Mouse (Mus musculus) midbrain, embryonic 11.5 days (tissue): ENCODE measurements at regions not wholly inside any gene's neighbourhood (a gene's known extent, or its start where the extent isn't known, plus 50 kb on each side); places are given as distances from the start of the nearest gene placed in this dataset.
"Not testable (repeated sequence)": the region's sequence is repeated elsewhere in the genome, so short reads cannot be mapped to it uniquely, and the experiment has no call there.

Experiments used
- ATAC-seq: fragments of 200-750 bp; cut with Nextera tagmentation; 2 replicates; pipeline ENCODE4 v1.8.0; 2017; ENCODE audit warnings: moderate TSS enrichment, moderate library complexity; ENCODE audit not compliant: low FRiP score
- DNase-seq: peaks from one replicate; pipeline ENCODE4 v3.0.0; 2015; ENCODE audit warnings: low spot score; ENCODE audit errors: missing footprints
- H3K27ac ChIP-seq: fragments of 300-500 bp; sonication (generic); 2 replicates; pipeline ENCODE4 v1.5.1; 2014; ENCODE audit warnings: low read depth, low read length
- H3K27me3 ChIP-seq: fragments of 300-500 bp; sonication (generic); 2 replicates; pipeline ENCODE4 v1.6.1; 2014; ENCODE audit warnings: mild to moderate bottlenecking, low read length, moderate library complexity, mixed read lengths; ENCODE audit not compliant: control insufficient read depth, insufficient read depth
- H3K36me3 ChIP-seq: fragments of 300-500 bp; sonication (generic); 2 replicates; pipeline ENCODE4 v1.6.1; 2014; ENCODE audit warnings: mild to moderate bottlenecking, low read length, moderate library complexity, mixed read lengths; ENCODE audit not compliant: control insufficient read depth, insufficient read depth
- H3K4me1 ChIP-seq: fragments of 300-500 bp; sonication (generic); 2 replicates; pipeline ENCODE4 v1.6.1; 2014; ENCODE audit warnings: low read length; ENCODE audit not compliant: control insufficient read depth, insufficient read depth
- H3K4me2 ChIP-seq: fragments of 300-500 bp; sonication (generic); 2 replicates; pipeline ENCODE4 v1.6.1; 2014; ENCODE audit warnings: mild to moderate bottlenecking, moderate library complexity
- H3K4me3 ChIP-seq: fragments of 300-500 bp; sonication (generic); 2 replicates; pipeline ENCODE4 v1.5.1; 2014; ENCODE audit warnings: low read depth, low read length
- H3K9ac ChIP-seq: fragments of 300-500 bp; sonication (generic); 2 replicates; pipeline ENCODE4 v1.6.1; 2014; ENCODE audit warnings: low read length
- H3K9me3 ChIP-seq: fragments of 300-500 bp; sonication (generic); 2 replicates; pipeline ENCODE4 v1.6.1; 2016; ENCODE audit warnings: low read length; ENCODE audit not compliant: control insufficient read depth
- WGBS: fragments of 180-500 bp; shearing (Covaris S2); extraction: QIAGEN DNeasy Blood & Tissue Kit; methylation state at CpG from one replicate; pipeline ENCODE4 v1.1.7; 2014; 5-methylcytosine and 5-hydroxymethylcytosine counted together

DNA sequence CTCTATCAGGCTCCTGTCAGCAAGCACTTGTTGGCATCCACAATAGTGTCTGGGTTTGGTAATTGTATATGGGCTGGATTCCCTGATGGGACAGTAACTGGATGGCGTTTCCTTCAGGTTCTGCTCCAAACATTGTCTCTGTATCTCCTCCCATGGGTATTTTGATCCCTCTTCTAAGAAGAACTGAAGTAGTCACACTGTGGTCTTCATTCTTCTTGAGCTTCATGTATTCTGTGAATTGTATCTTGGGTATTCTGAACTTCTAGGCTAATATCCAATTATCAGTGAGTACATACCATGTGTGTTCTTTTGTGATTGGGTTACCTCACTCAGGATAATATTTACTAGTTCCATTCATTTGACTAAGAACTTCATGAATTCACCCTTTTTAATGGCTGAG lies 119.2 kb upstream of the Gm21119 start:
- H3K4me3 ChIP-seq, DNase-seq, H3K9ac ChIP-seq, H3K27me3 ChIP-seq, H3K36me3 ChIP-seq, H3K9me3 ChIP-seq, ATAC-seq, H3K4me1 ChIP-seq, H3K4me2 ChIP-seq, H3K27ac ChIP-seq: not testable (repeated sequence)
- WGBS = no CpG with 5 or more reads among the region's 1 CpGs

DNA sequence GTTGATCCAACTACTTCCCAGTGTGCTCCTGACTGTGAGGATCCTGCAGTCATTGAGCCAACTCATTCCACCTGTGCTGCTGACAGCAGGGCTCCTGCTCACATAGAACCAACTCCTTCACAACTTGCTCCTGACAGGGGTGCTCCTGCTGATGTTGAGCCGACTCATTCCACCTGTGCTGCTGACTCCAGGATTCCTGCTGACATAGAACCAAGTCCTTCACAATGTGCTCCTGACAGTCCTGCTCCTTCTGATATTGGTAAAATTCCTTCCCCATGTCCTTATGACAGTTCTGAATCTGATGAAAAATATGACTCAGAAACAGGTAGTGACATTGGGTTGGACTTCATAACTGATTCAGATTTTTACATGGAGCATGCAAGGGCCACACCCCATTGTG lies 100.8 kb upstream of the Gm21119 start:
- not testable (repeated sequence) for DNase-seq, H3K9ac ChIP-seq, H3K27me3 ChIP-seq, H3K4me1 ChIP-seq, H3K27ac ChIP-seq, H3K4me2 ChIP-seq, H3K4me3 ChIP-seq, ATAC-seq, H3K9me3 ChIP-seq, H3K36me3 ChIP-seq
- 76% methylated on average over 1 of the region's 1 CpGs for WGBS

DNA sequence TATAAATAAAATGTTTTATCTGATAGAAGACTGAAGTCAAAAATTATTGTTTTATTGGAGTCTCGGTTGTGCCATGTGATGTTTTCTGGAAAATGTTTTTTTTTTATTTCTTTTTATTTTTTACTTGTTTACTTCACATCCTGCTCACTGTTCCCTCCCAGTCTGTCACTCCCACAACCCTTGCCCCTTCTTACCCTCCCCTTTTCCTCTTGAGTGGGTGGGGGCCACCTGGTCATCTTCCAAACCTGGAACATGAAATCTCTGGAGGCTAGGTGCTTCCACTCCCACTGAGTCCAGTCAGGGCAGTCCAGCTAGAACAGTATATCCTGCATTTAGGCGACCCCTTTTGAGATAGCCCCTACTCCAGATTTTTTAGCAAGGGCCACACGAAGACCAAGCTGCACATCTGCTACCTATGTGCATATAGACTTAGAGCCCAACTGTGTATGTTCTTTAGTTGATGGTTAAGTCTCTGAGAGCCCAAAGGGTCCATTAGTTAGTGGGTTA lies 98.3 kb upstream of the Gm21119 start:
- 72% methylated on average over 2 of the region's 3 CpGs for WGBS
- H3K27ac ChIP-seq, H3K36me3 ChIP-seq, DNase-seq, H3K9me3 ChIP-seq, H3K4me3 ChIP-seq, H3K9ac ChIP-seq, H3K27me3 ChIP-seq, H3K4me1 ChIP-seq, H3K4me2 ChIP-seq, ATAC-seq: not testable (repeated sequence)

DNA sequence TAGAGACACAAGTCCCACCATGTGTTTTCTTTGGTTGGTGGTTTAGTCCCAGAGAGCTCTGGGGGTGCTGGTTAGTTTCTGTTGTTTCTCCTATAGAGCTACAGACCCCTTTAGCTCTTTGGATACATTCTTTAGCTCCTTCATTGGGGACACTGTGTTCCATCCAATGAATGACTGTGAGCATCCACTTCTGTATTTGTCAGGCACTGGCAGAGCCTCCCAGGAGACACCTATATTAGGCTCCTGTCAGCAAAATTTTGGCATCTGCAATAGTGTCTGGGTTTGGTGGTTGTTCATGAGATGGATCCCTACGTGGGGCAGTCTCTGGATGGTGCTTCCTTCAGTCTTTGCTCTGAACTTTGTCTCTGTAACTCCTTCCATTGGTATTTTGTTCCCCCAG lies 97.2 kb upstream of the Gm21119 start:
- not testable (repeated sequence) for ATAC-seq, H3K9me3 ChIP-seq, H3K9ac ChIP-seq, H3K27ac ChIP-seq, H3K4me2 ChIP-seq, H3K4me3 ChIP-seq, DNase-seq, H3K27me3 ChIP-seq, H3K36me3 ChIP-seq, H3K4me1 ChIP-seq
- 45% methylated on average over 1 of the region's 1 CpGs for WGBS

DNA sequence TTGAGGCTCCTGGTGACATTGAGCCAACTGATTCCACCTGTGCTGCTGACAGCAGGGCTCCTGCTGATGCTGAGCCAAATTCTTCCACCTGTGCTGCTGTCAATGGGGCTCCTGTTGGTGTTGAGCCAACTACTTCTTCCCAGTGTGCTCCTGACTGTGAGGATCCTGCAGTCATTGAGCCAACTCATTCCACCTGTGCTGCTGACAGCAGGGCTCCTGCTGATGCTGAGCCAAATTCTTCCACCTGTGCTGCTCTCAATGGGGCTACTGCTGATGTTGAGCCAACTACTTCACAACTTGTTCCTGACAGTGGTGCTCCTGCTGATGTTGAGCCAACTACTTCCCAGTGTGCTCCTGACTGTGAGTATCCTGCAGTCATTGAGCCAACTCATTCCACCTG lies 90.2 kb upstream of the Gm21119 start:
- not testable (repeated sequence) for H3K4me2 ChIP-seq, H3K9me3 ChIP-seq, H3K4me3 ChIP-seq, DNase-seq, H3K4me1 ChIP-seq, H3K36me3 ChIP-seq, H3K27me3 ChIP-seq, ATAC-seq, H3K27ac ChIP-seq, H3K9ac ChIP-seq

DNA sequence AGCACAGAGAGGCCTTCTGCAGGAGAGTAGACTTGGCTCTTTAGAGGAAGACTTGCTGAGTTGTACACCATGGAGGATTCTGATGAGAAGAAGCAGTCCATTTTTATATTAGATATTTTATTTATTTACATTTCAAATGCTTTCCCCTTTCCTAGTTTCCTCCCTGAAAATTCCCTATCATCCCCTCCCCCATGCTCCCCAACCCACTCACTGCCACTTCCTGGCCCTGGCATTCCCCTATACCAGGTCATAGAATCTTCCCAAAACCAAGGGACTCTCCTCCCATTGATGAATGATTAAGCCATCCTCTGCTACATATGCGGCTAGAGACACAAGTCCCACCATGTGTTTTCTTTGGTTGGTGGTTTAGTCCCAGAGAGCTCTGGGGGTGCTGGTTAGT lies 85.7 kb upstream of the Gm21119 start:
- not testable (repeated sequence) for H3K4me3 ChIP-seq, H3K4me2 ChIP-seq, H3K36me3 ChIP-seq, H3K27me3 ChIP-seq, DNase-seq, H3K4me1 ChIP-seq, ATAC-seq, H3K27ac ChIP-seq, H3K9me3 ChIP-seq, H3K9ac ChIP-seq
- no CpG with 5 or more reads among the region's 1 CpGs for WGBS

DNA sequence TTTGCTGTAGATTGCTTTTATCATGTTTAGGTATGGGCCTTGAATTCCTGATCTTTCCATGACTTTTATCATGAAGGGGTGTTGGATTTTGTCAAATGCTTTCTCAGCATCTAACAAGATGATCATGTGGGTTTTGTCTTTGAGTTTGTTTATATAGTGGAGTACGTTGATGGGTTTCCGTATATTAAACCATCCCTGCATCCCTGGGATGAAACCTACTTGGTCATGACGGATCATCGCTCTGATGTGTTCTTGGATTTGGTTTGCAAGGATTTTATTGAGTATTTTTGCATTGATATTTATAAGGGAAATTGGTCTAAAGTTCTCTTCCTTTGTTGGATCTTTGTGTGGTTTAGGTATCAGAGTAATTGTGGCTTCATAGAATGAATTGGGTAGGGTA lies 75.7 kb upstream of the Gm21119 start:
- 93% methylated on average over 4 of the region's 4 CpGs for WGBS
- not testable (repeated sequence) for ATAC-seq, DNase-seq

DNA sequence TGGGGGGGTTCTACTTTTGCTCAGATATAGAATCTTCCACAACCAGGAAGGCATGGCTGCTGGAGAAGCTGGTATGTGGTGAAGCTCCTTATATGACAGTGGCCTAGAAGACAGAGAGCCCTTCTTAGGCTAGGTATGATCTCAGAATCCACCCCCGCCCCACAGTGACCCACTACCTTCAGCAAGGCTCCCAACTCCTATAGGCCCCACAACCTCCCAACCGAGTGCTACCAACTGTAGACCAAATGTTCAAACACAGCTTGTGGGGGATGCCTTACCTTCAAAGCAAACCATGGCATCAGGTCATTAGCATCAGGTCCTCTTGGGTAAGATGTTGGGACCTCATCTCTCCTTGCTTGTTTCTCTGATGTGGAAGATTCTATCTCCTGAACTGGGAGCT lies 70.6 kb upstream of the Gm21119 start:
- not testable (repeated sequence) for DNase-seq, H3K27me3 ChIP-seq, H3K36me3 ChIP-seq, H3K27ac ChIP-seq, H3K9me3 ChIP-seq, H3K4me2 ChIP-seq, H3K4me3 ChIP-seq, ATAC-seq, H3K4me1 ChIP-seq, H3K9ac ChIP-seq
- 84% methylated on average over 2 of the region's 2 CpGs for WGBS

More for the DNA sequence above, 75.7 kb upstream of the Gm21119 start:
- not testable (repeated sequence) for H3K4me2 ChIP-seq, H3K36me3 ChIP-seq, H3K9ac ChIP-seq, H3K27ac ChIP-seq, H3K9me3 ChIP-seq, H3K4me3 ChIP-seq, H3K4me1 ChIP-seq, H3K27me3 ChIP-seq

DNA sequence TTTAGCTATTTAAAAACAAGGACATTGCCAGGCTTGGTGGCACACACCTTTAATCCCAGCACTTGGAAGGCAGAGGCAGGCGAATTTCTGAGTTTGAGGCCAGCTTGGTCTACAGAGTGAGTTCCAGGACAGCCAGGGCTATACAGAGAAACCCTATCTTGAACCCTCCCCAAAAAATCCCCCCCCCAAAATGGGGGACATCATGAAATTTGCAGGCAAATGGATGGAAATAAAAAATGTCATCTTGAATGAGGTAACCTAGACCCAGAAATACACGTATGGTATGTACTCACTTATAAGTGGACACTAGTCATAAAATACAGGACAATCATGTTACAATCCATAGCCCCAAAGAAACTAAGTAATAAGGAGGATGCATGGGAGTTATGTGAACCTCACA lies 69.4 kb upstream of the Gm21119 start:
- not testable (repeated sequence) for H3K36me3 ChIP-seq, DNase-seq, H3K4me1 ChIP-seq, H3K27ac ChIP-seq, H3K9ac ChIP-seq, H3K9me3 ChIP-seq, H3K4me2 ChIP-seq, ATAC-seq, H3K27me3 ChIP-seq, H3K4me3 ChIP-seq
- WGBS = no CpG with 5 or more reads among the region's 2 CpGs

DNA sequence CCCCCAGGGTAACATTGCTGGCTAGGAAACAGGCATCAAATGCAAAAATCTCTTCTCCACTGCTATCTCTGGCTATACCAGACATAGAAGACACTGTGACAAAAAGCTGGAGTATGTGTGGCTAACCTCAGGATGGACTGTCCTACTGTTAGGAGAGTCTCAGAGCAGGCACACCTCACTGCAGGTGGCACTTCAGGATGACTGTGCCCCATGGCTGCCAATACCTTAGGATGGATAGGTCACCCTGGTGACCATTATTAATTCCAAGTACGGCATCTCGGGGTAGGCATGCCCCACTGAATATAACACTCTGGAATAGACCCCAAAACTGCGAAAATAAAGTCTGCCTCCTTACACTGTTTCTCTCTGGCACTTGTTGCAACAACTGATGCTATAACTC lies 68.3 kb upstream of the Gm21119 start:
- H3K4me3 ChIP-seq, H3K9ac ChIP-seq, H3K27ac ChIP-seq, H3K27me3 ChIP-seq, H3K36me3 ChIP-seq, DNase-seq, H3K4me2 ChIP-seq, H3K9me3 ChIP-seq, ATAC-seq, H3K4me1 ChIP-seq: not testable (repeated sequence)
- no CpG with 5 or more reads among the region's 3 CpGs for WGBS
